Mouse (Mus musculus) kidney, adult 2 months (tissue): ENCODE results near the gene Olfr979.
"Not testable (repeated sequence)": the region's sequence is repeated elsewhere in the genome, so short reads cannot be mapped to it uniquely, and the experiment has no call there.

Source experiments
- CTCF ChIP-seq: fragments of 200-500 bp; conservative IDR thresholded peaks from 2 replicates; pipeline ENCODE4 v1.5.1; 2011; ENCODE audit warnings: low read depth, mild to moderate bottlenecking, control low read depth, low read length, moderate library complexity, mixed read lengths; ENCODE audit not compliant: insufficient read depth, insufficient read length
- POLR2A ChIP-seq: fragments of 200-500 bp; IDR thresholded peaks from one replicate; pipeline ENCODE4 v1.6.1; 2011; ENCODE audit warnings: low read depth, low read length, control low read depth

DNA sequence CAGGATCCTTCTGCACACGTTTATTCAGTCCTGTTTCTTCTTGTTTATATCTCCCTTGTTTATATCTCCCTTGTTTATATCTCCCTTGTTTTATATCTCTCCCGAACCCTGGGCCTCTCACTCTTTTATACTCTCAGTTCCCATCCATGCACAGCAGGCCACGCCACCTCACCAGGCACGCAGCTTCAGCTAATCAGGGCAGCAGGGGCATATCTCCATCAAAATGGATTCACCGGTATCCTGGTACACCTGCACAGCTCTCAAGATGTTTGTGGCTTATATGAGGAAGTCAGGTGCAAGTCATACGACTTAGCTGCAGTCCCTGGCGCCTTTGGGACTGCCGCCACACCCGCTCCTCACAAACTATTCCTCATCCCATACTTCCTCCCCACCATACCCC, 42.2 kb downstream of the Olfr979 start, which contains the start of gene Olfr976:
- not testable (repeated sequence) for TF ChIP-seq CTCF, POLR2A
